Mouse (Mus musculus): Measurements from ENCODE around the gene Myl12a.

DNA sequence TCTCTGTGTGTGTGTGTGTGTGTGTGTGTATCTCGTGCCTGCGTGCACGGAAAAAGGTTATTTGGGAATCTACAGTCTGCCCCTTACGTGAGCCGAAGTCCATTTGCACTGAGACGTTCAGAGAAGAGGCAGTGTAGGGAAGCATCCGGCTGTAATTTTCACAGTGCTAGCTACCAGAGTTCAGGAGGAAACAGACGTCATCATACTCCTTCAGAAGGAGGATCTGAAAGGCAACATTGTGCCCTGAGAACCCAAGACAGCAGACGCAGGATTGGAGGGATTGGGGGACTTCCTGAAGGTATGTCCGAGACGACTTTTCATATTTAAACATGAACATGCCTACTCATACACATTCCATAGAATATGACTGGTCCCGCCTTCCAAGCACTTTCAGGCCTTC lies 35.0 kb downstream of the Myl12a start:
- no peak for TF ChIP-seq CTCF (IDR thresholded peaks at IDR 0.05)
- TF ChIP-seq EP300 (IDR thresholded peaks at IDR 0.05; ENCODE audit: insufficient read depth, low read depth, low read length) = no peak
- TF ChIP-seq POLR2A (IDR thresholded peaks at IDR 0.05; ENCODE audit: insufficient read depth, low read depth, low read length) = no peak

Data from heart, adult 2 months (tissue).